ENCODE assay signal across 21 mouse cellular contexts in genomic region chrX:36758566-36758965, GRCm38 (mm10). TPM values are rescaled to one million over a fixed set of nuclear protein-coding genes. Genes with fewer than 3 reads are reported as not detected.
DNase-seq lines count a peak whose midpoint lies in the region; ATAC-seq and TF ChIP-seq lines count a peak whose summit lies in the region.
"Had no signal": no experiment of that assay in that cellular context is flagged by ENCODE, and none has a peak within 500 bp of the region (broad histone marks: within the 10 kb centered on the region; RNA-seq: fewer than 3 reads in every experiment).

No protein-coding gene starts in this region.

- H3K4me1 ChIP-seq in lung, postnatal 0 days (ENCODE audit: insufficient read depth, low read depth, low read length) = no peaks in the 10 kb centered on the region
- H3K4me1 ChIP-seq in midbrain, embryonic 10.5 days = peaks cover 24% of the 10 kb centered on the region
- no peaks in the 10 kb centered on the region for H3K4me1 ChIP-seq in kidney, embryonic 14.5 days (ENCODE audit: control insufficient read depth, insufficient read depth, low read length)
- H3K4me1 ChIP-seq: embryonic facial prominence, embryonic 10.5 days had no signal

- peak; percentile 56 for DNase-seq in lung, postnatal 0 days (ENCODE audit: low spot score)
- DNase-seq in lung, postnatal 4 days = no peak
- DNase-seq in 416B (ENCODE audit: low read depth) = peak; percentile 36
- peak; percentile 14 for DNase-seq in adipocyte (ENCODE audit: low spot score)
- DNase-seq in midbrain, embryonic 10.5 days (ENCODE audit: low spot score) = no peak
- DNase-seq in urinary bladder, postnatal 10 days (ENCODE audit: low spot score) = no peak
- DNase-seq: adrenal gland, postnatal 10 days; cerebellum, adult 2 months; cerebellum, postnatal 36 days; gastrocnemius, postnatal 10 days; heart, adult 2 months; kidney, adult 11 months; lung, adult 2 months; retina, postnatal 1 day had no signal

- H3K36me3 ChIP-seq in lung, postnatal 0 days (ENCODE audit: insufficient read depth, low read length) = no peaks in the 10 kb centered on the region
- no peaks in the 10 kb centered on the region for H3K36me3 ChIP-seq in midbrain, embryonic 10.5 days
- no peaks in the 10 kb centered on the region for H3K36me3 ChIP-seq in kidney, embryonic 14.5 days (ENCODE audit: control insufficient read depth, insufficient read depth, low read length)
- H3K36me3 ChIP-seq: embryonic facial prominence, embryonic 10.5 days; G1E had no signal

- WGBS in lung, postnatal 0 days = 49% methylated on average over 6 of the region's 6 CpGs
- WGBS in midbrain, embryonic 10.5 days = 71% methylated on average over 6 of the region's 6 CpGs
- 62% methylated on average over 6 of the region's 6 CpGs for WGBS in kidney, embryonic 14.5 days

- no peaks in the 10 kb centered on the region for H3K9me3 ChIP-seq in lung, postnatal 0 days (ENCODE audit: low read length)
- no peaks in the 10 kb centered on the region for H3K9me3 ChIP-seq in midbrain, embryonic 10.5 days (replicated peaks)
- H3K9me3 ChIP-seq in kidney, embryonic 14.5 days (ENCODE audit: control insufficient read depth, low read length) = no peaks in the 10 kb centered on the region
- H3K9me3 ChIP-seq: embryonic facial prominence, embryonic 10.5 days; G1E had no signal

- H3K4me2 ChIP-seq in lung, postnatal 0 days (replicated peaks; ENCODE audit: low read depth, low read length) = no peak overlapping the region
- no peak overlapping the region for H3K4me2 ChIP-seq in kidney, embryonic 14.5 days (replicated peaks; ENCODE audit: low read depth, low read length)
- H3K4me2 ChIP-seq: liver, embryonic 11.5 days had no signal

- no peak overlapping the region for H3K9ac ChIP-seq in lung, postnatal 0 days (replicated peaks; ENCODE audit: low read depth)
- no peak overlapping the region for H3K9ac ChIP-seq in kidney, embryonic 14.5 days (ENCODE audit: low read depth, low read length)

- H3K27ac ChIP-seq in lung, postnatal 0 days (ENCODE audit: low read length) = no peak overlapping the region
- H3K27ac ChIP-seq in midbrain, embryonic 10.5 days (replicated peaks) = no peak overlapping the region
- H3K27ac ChIP-seq in kidney, embryonic 14.5 days (ENCODE audit: low read depth, low read length) = no peak overlapping the region
- H3K27ac ChIP-seq: embryonic facial prominence, embryonic 10.5 days; heart, adult 2 months; kidney, postnatal 0 days had no signal

- H3K4me3 ChIP-seq in lung, postnatal 0 days (ENCODE audit: low read depth, low read length) = no peak overlapping the region
- no peak overlapping the region for H3K4me3 ChIP-seq in midbrain, embryonic 10.5 days
- H3K4me3 ChIP-seq in kidney, embryonic 14.5 days (ENCODE audit: low read length) = no peak overlapping the region
- H3K4me3 ChIP-seq: embryonic facial prominence, embryonic 10.5 days; heart, adult 2 months had no signal

- TF ChIP-seq CTCF in lung, postnatal 0 days (IDR thresholded peaks at IDR 0.05) = no peak

- TF ChIP-seq EP300 in lung, postnatal 0 days (IDR thresholded peaks at IDR 0.05) = peak; percentile 34; the same call in 1 of the 2 replicates

- H3K27me3 ChIP-seq in lung, postnatal 0 days (replicated peaks; ENCODE audit: insufficient read depth, low read length) = no peaks in the 10 kb centered on the region
- H3K27me3 ChIP-seq in midbrain, embryonic 10.5 days (ENCODE audit: low read depth, poor library complexity, severe bottlenecking) = no peaks in the 10 kb centered on the region
- H3K27me3 ChIP-seq in kidney, embryonic 14.5 days (ENCODE audit: control insufficient read depth, insufficient read depth, low read length) = no peaks in the 10 kb centered on the region

- ATAC-seq in lung, postnatal 0 days = 0 out of 2 replicates have a peak, but pooled peaks have one; percentile 23
- ATAC-seq in megakaryocyte, adult 5-6 weeks (ENCODE audit: poor library complexity, severe bottlenecking) = peak; percentile 70
- ATAC-seq in kidney, embryonic 14.5 days (ENCODE audit: low FRiP score, low TSS enrichment) = no peak
- ATAC-seq: hindbrain, embryonic 16.5 days had no signal

RNA-seq across cellular contexts. Expression of gene Slc25a43, which starts 15.1 kb away (rescaled TPM):
- polyA plus RNA-seq in lung, postnatal 0 days (2015; fragmentation: Nextera tagmentation; extraction: Ambion mirVana) = 2.1 and 2.6 TPM in 2 replicates
- total RNA-seq in megakaryocyte, adult 5-6 weeks (2015) = 2.3 and 3.9 TPM in 2 replicates
- total RNA-seq in megakaryocyte, adult 5-6 weeks (2017) = 1.3 and 1.8 TPM in 2 replicates
- 0.99 and 1.6 TPM in 2 replicates for polyA plus RNA-seq in midbrain, embryonic 10.5 days (2016; fragmentation: Nextera tagmentation; extraction: Ambion mirVana)
- polyA plus RNA-seq in kidney, embryonic 14.5 days (2014; fragmentation: Nextera tagmentation; extraction: Ambion mirVana) = 2.2 and 3.4 TPM in 2 replicates
- total RNA-seq: heart, adult 2 months had no signal
- polyA plus RNA-seq: G1E had no signal

RNA-seq across cellular contexts. Expression of gene Slc25a5, which starts 36.9 kb away (rescaled TPM):
- polyA plus RNA-seq in lung, postnatal 0 days (2015; fragmentation: Nextera tagmentation; extraction: Ambion mirVana) = 576 and 678 TPM in 2 replicates
- total RNA-seq in megakaryocyte, adult 5-6 weeks (2015) = 699 and 817 TPM in 2 replicates
- 576 and 610 TPM in 2 replicates for total RNA-seq in megakaryocyte, adult 5-6 weeks (2017)
- polyA plus RNA-seq in midbrain, embryonic 10.5 days (2016; fragmentation: Nextera tagmentation; extraction: Ambion mirVana) = 854 and 880 TPM in 2 replicates
- 838 and 851 TPM in 2 replicates for polyA plus RNA-seq in kidney, embryonic 14.5 days (2014; fragmentation: Nextera tagmentation; extraction: Ambion mirVana)

Comparison
In these comparisons a context has a peak if more than half of its experiments do, and no peak if none do; other contexts are left out.
1. DNase-seq: peak in lung, postnatal 0 days (single experiment), 416B (single experiment) and adipocyte (single experiment); none in lung, postnatal 4 days (0 of 2), midbrain, embryonic 10.5 days (single experiment) and urinary bladder, postnatal 10 days (single experiment).